8 mouse cellular contexts compared by ENCODE assay signal in the genomic region with DNA sequence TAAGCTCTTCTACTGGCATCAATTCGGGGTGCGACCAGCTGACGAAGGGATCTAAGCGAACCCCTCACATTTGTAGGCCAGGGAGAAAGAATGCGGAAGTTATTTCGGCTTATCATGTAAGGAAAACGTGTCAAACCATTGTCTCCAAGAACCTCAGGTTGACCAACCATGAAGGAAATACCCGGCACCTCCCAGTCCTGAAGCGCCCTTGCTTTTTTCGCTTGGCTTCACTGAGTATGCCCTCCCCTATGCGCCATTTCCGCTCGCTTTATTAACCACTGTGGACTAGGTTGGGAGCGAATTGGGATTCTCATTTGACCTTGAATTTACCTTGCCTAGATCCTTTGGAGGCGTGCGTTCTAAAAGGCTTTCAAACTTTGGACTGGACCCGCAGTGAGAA. TPM values are rescaled to one million over a fixed set of nuclear protein-coding genes. Genes with fewer than 3 reads are reported as not detected.
DNase-seq lines count a peak whose midpoint lies in the region; ATAC-seq and TF ChIP-seq lines count a peak whose summit lies in the region.

No protein-coding gene starts in this region.

- no peak for TF ChIP-seq CTCF in spleen, adult 2 months (IDR thresholded peaks at IDR 0.05; ENCODE audit: extremely low read depth, insufficient read depth, insufficient read length, insufficient replicate concordance)
- no peak for TF ChIP-seq CTCF in forebrain, postnatal 0 days (IDR thresholded peaks at IDR 0.05; ENCODE audit: low read depth)
- TF ChIP-seq CTCF in kidney, adult 2 months (conservative IDR thresholded peaks at IDR 0.05; ENCODE audit: insufficient read depth, insufficient read length, low read depth, low read length), result no peak

- peak overlapping the region; percentile 57 for H3K9ac ChIP-seq in forebrain, postnatal 0 days
- peak overlapping the region; percentile 56 for H3K9ac ChIP-seq in lung, embryonic 15.5 days
- peak overlapping the region; percentile 9; the same call in 1 of the 2 replicates for H3K9ac ChIP-seq in stomach, embryonic 15.5 days

- peak overlapping the region; percentile 98 for H3K4me3 ChIP-seq in spleen, adult 2 months (ENCODE audit: extremely low read depth, insufficient read depth, insufficient read length)
- peak overlapping the region; percentile 48 for H3K4me3 ChIP-seq in forebrain, postnatal 0 days (ENCODE audit: low read depth, low read length)
- peak overlapping the region; percentile 96 for H3K4me3 ChIP-seq in kidney, adult 2 months (ENCODE audit: insufficient read depth, low read depth, low read length)
- H3K4me3 ChIP-seq in lung, embryonic 15.5 days, result peak overlapping the region; percentile 57
- H3K4me3 ChIP-seq in stomach, embryonic 15.5 days (replicated peaks), result peak overlapping the region; percentile 52

- H3K27ac ChIP-seq in spleen, adult 2 months (ENCODE audit: insufficient read depth, low read length), result peak overlapping the region; percentile 96
- peak overlapping the region; percentile 83 for H3K27ac ChIP-seq in forebrain, postnatal 0 days (ENCODE audit: low read depth, low read length)
- H3K27ac ChIP-seq in kidney, adult 2 months (ENCODE audit: insufficient read depth, low read depth, low read length), result peak overlapping the region; percentile 100
- H3K27ac ChIP-seq in lung, embryonic 15.5 days, result peak overlapping the region; percentile 92
- peak overlapping the region; percentile 90 for H3K27ac ChIP-seq in stomach, embryonic 15.5 days

- H3K4me2 ChIP-seq in forebrain, postnatal 0 days (ENCODE audit: low read depth), result peak overlapping the region; percentile 52
- peak overlapping the region; percentile 54 for H3K4me2 ChIP-seq in lung, embryonic 15.5 days
- peak overlapping the region; percentile 58 for H3K4me2 ChIP-seq in stomach, embryonic 15.5 days

- TF ChIP-seq POLR2A in spleen, adult 2 months (IDR thresholded peaks at IDR 0.05; ENCODE audit: low read depth, low read length), result no peak
- TF ChIP-seq POLR2A in kidney, adult 2 months (IDR thresholded peaks at IDR 0.05; ENCODE audit: low read depth, low read length), result no peak

- no peaks in the 10 kb centered on the region; the same call in 1 of the 2 replicates for H3K4me1 ChIP-seq in spleen, adult 2 months (ENCODE audit: control insufficient read depth, insufficient read depth, insufficient read length)
- H3K4me1 ChIP-seq in forebrain, postnatal 0 days (ENCODE audit: insufficient read depth), result no peaks in the 10 kb centered on the region
- H3K4me1 ChIP-seq in kidney, adult 2 months (ENCODE audit: control insufficient read depth, insufficient read depth, low read length), result 0 out of 2 replicates have a peak, but pooled peaks cover 3% of the 10 kb centered on the region
- H3K4me1 ChIP-seq in lung, embryonic 15.5 days, result no peaks in the 10 kb centered on the region
- H3K4me1 ChIP-seq in stomach, embryonic 15.5 days, result no peaks in the 10 kb centered on the region

- ATAC-seq in forebrain, postnatal 0 days, result peak; percentile 28
- peak; percentile 58; the same call in 1 of the 2 replicates for ATAC-seq in lung, embryonic 15.5 days (ENCODE audit: borderline replicate concordance, extremely low read depth, low FRiP score, low TSS enrichment)
- ATAC-seq in stomach, embryonic 15.5 days (ENCODE audit: insufficient read depth, low FRiP score, low read depth), result peak; percentile 50

- H3K36me3 ChIP-seq in spleen, adult 2 months (ENCODE audit: control insufficient read depth, insufficient read depth, low read length), result no peaks in the 10 kb centered on the region
- no peaks in the 10 kb centered on the region for H3K36me3 ChIP-seq in forebrain, postnatal 0 days (ENCODE audit: insufficient read depth)
- no peaks in the 10 kb centered on the region for H3K36me3 ChIP-seq in kidney, adult 2 months (ENCODE audit: control insufficient read depth, insufficient read depth, low read length)
- no peaks in the 10 kb centered on the region for H3K36me3 ChIP-seq in lung, embryonic 15.5 days
- H3K36me3 ChIP-seq in stomach, embryonic 15.5 days, result no peaks in the 10 kb centered on the region

- 29% methylated on average over 17 of the region's 17 CpGs for WGBS in spleen, adult 2 months
- 29% methylated on average over 17 of the region's 17 CpGs for WGBS in forebrain, postnatal 0 days
- WGBS in kidney, adult 2 months, result under 1% methylated on average over 17 of the region's 17 CpGs
- 24% methylated on average over 17 of the region's 17 CpGs for WGBS in lung, embryonic 15.5 days
- WGBS in stomach, embryonic 15.5 days, result 22% methylated on average over 17 of the region's 17 CpGs

- no peaks in the 10 kb centered on the region for H3K9me3 ChIP-seq in forebrain, postnatal 0 days (ENCODE audit: low read length)
- H3K9me3 ChIP-seq in lung, embryonic 15.5 days, result no peaks in the 10 kb centered on the region
- H3K9me3 ChIP-seq in stomach, embryonic 15.5 days, result no peaks in the 10 kb centered on the region

- peak; percentile 17 to 21 for DNase-seq in spleen, adult 2 months (ENCODE audit: low read depth in 1 of 2, low spot score in 2 of 2)
- DNase-seq in spleen, adult 18-20 months, result no peak
- DNase-seq in brain, adult 2 months (ENCODE audit: low read depth, low spot score), result peak; percentile 70
- DNase-seq in forebrain, postnatal 0 days, result no peak
- peak; percentile 87 for DNase-seq in kidney, adult 2 months
- no peak for DNase-seq in layer of hippocampus, adult 18-20 months (ENCODE audit: low spot score in 2 of 2)

- no peaks in the 10 kb centered on the region for H3K27me3 ChIP-seq in spleen, adult 2 months (ENCODE audit: control insufficient read depth, insufficient read depth, low read length)
- no peaks in the 10 kb centered on the region for H3K27me3 ChIP-seq in forebrain, postnatal 0 days (ENCODE audit: insufficient read depth, low read length)
- no peaks in the 10 kb centered on the region for H3K27me3 ChIP-seq in kidney, adult 2 months (replicated peaks; ENCODE audit: control insufficient read depth, insufficient read depth, low read length)
- no peaks in the 10 kb centered on the region for H3K27me3 ChIP-seq in lung, embryonic 15.5 days
- H3K27me3 ChIP-seq in stomach, embryonic 15.5 days (replicated peaks), result no peaks in the 10 kb centered on the region

RNA-seq across cellular contexts. Expression of gene Gk, which starts 0.5 kb away (rescaled TPM):
- 0.33 and 0.35 TPM in 2 replicates for polyA plus RNA-seq in spleen, adult 2 months (2012; rRNA removed)
- 12.1 and 17.0 TPM in 2 replicates for total RNA-seq in forebrain, postnatal 0 days (2014; rRNA removed)
- polyA plus RNA-seq in forebrain, postnatal 0 days (2015; fragmentation: Nextera tagmentation; extraction: Ambion mirVana), result 6.6 and 8.9 TPM in 2 replicates
- 53.7 and 64.0 TPM in 2 replicates for polyA plus RNA-seq in kidney, adult 2 months (2012; rRNA removed)
- 12.8 and 14.2 TPM in 2 replicates for polyA plus RNA-seq in lung, embryonic 15.5 days (2015; fragmentation: Nextera tagmentation; extraction: Ambion mirVana)
- 12.0 and 12.3 TPM in 2 replicates for polyA plus RNA-seq in stomach, embryonic 15.5 days (2015; fragmentation: Nextera tagmentation; extraction: Ambion mirVana)
- 10 to 100 TPM; 20.6 to 27.5 TPM for total RNA-seq in layer of hippocampus, adult 18-20 months (2021)

Comparison
In these comparisons a context has a peak if more than half of its experiments do, and no peak if none do; other contexts are left out.
1. DNase-seq: peak in spleen, adult 2 months (2 of 2), brain, adult 2 months (single experiment) and kidney, adult 2 months (single experiment); none in spleen, adult 18-20 months (0 of 2), forebrain, postnatal 0 days (single experiment) and layer of hippocampus, adult 18-20 months (0 of 2).
2. H3K4me3 ChIP-seq: peak in every context shown above with its lines; median percentile 98 in spleen, adult 2 months; 96 in kidney, adult 2 months; 57 in lung, embryonic 15.5 days; 52 in stomach, embryonic 15.5 days; 48 in forebrain, postnatal 0 days.
3. Peak in every context shown above with its lines, with median percentiles within 50 percentile points of each other: H3K27ac ChIP-seq, ATAC-seq, H3K4me2 ChIP-seq and H3K9ac ChIP-seq.